Mouse (Mus musculus): ENCODE measurements at regions not wholly inside any gene's neighbourhood (a gene's known extent, or its start where the extent isn't known, plus 50 kb on each side); places are given as distances from the start of the nearest gene placed in this dataset.

DNA sequence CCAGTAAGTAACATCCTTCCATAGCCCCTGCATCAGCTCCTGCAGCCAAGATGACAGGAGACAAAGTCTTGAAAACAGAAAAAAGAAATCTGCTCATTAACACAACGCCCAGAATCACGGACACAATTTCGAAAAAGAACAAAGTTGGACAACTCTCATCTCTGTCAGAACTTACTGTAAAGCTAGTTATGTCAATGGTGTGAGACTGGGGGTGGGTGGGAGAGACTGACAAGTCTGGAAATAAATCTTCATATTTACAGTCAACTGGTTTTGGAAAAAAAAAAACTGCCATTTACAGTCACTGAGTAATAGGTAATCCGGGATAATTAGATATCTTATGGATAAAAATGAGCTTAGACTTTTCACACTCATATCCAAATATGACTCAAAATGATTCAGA is 1487.2 kb upstream of the Lrrc6 start:
- no peak for TF ChIP-seq CTCF (IDR thresholded peaks at IDR 0.05; ENCODE audit: extremely low read depth, insufficient read depth, low read length)
- no peak for TF ChIP-seq POLR2A (IDR thresholded peaks at IDR 0.05; ENCODE audit: extremely low read depth, insufficient read depth, low read length)
